Mouse (Mus musculus) fat pad, adult 2 months (tissue): ENCODE results near the gene Etv2.
A peak's percentile ranks its signal among the peaks of the same experiment; 100 is the strongest.

Experiments used
- DNase-seq: peaks from one replicate; pipeline ENCODE4 v3.0.0-alpha.2; 2011; ENCODE audit warnings: low read depth, low spot score; ENCODE audit errors: extremely low read depth

The Etv2 gene

GRCm38 (mm10) chr7:30589435-30590301 is 46.0 kb downstream of the Etv2 start:
- peak; percentile 33 for DNase-seq

- peak; percentile 91 for DNase-seq
Measured at GRCm38 (mm10) chr7:30588676-30589434, 46.8 kb downstream of the Etv2 start, which contains the start of gene Kmt2b. Gene Kmt2b (minus strand): TSS chr7:30588726.

- no peak for DNase-seq
Measured at GRCm38 (mm10) chr7:30587842-30588667, 47.6 kb downstream of the Etv2 start.

- DNase-seq, result no peak
Measured at GRCm38 (mm10) chr7:30586455-30587020, 49.1 kb downstream of the Etv2 start.

- DNase-seq, result no peak
Measured at GRCm38 (mm10) chr7:30585170-30585569, 50.5 kb downstream of the Etv2 start.

GRCm38 (mm10) chr7:30584339-30584738 is 51.3 kb downstream of the Etv2 start:
- no peak for DNase-seq
